Mouse (Mus musculus) intestine, embryonic 16.5 days (tissue): Measurements from ENCODE around the gene Art3. TPM values are rescaled to one million over a fixed set of nuclear protein-coding genes. Genes with fewer than 3 reads are reported as not detected.

Experiments used
- ATAC-seq: fragments of 200-750 bp; cut with Nextera tagmentation; 2 replicates; pipeline ENCODE4 v1.8.0; 2017; ENCODE audit warnings: moderate TSS enrichment, moderate library complexity
- H3K27ac ChIP-seq: fragments of 300-500 bp; sonication (generic); 2 replicates; pipeline ENCODE4 v1.5.1; 2014; ENCODE audit warnings: mild to moderate bottlenecking, low read length
- H3K27me3 ChIP-seq: fragments of 300-500 bp; sonication (generic); replicated peaks from 2 replicates; pipeline ENCODE4 v1.6.1; 2014; ENCODE audit warnings: low read length, control low read depth, mixed read lengths; ENCODE audit not compliant: control insufficient read depth, insufficient read depth
- H3K36me3 ChIP-seq: fragments of 300-500 bp; sonication (generic); 2 replicates; pipeline ENCODE4 v1.6.1; 2014; ENCODE audit warnings: low read length, control low read depth; ENCODE audit not compliant: control insufficient read depth, insufficient read depth
- H3K4me1 ChIP-seq: fragments of 300-500 bp; sonication (generic); 2 replicates; pipeline ENCODE4 v1.6.1; 2014; ENCODE audit warnings: low read length, control low read depth, mixed read lengths; ENCODE audit not compliant: control insufficient read depth, insufficient read depth
- H3K4me2 ChIP-seq: fragments of 300-500 bp; sonication (generic); 2 replicates; pipeline ENCODE4 v1.6.1; 2014; ENCODE audit warnings: low read depth, low read length, control low read depth
- H3K4me3 ChIP-seq: fragments of 300-500 bp; sonication (generic); 2 replicates; pipeline ENCODE4 v1.5.1; 2014; ENCODE audit warnings: mild to moderate bottlenecking, low read length
- H3K9ac ChIP-seq: fragments of 300-500 bp; sonication (generic); 2 replicates; pipeline ENCODE4 v1.6.1; 2014; ENCODE audit warnings: low read depth, low read length
- H3K9me3 ChIP-seq: fragments of 300-500 bp; sonication (generic); 2 replicates; pipeline ENCODE4 v1.6.1; 2016; ENCODE audit warnings: low read length, control low read depth; ENCODE audit not compliant: control insufficient read depth
- WGBS: fragments of 180-500 bp; shearing (Covaris S2); extraction: QIAGEN DNeasy Blood & Tissue Kit; methylation state at CpG from one replicate; pipeline ENCODE4 v1.1.7; 2014; 5-methylcytosine and 5-hydroxymethylcytosine counted together
- polyA plus RNA-seq: library from polyadenylated mRNA; unstranded; fragments of >200 nt; fragmentation: Nextera tagmentation; extraction: Ambion mirVana; gene quantifications from 2 replicates; pipeline ENCODE4 v1.2.1, GENCODE M21; 2015

Art3 gene
- polyA plus RNA-seq, 1 experiment from 2014 or later, result 5.6 TPM

DNA sequence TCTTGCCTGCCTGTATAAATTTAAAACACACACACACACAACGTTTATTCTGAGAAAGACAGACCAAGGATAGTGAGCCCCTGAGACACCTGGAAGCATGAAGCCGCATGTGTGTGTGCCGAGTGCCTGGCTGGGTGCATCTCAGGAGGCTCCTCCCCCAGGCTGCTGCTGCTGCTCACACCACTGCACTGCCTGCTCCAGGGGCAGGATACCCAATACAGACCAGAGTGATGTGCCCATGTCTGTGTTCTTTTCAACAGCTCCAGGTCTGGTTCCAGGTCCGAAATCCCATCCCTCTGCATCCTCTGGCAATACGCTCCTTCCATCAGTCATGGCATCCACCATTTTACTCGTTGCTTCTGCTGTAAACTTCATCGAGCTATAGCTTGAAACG is 82.4 kb downstream of the Art3 start:
- ATAC-seq, result no peak
- Histone ChIP-seq H3K9ac (no peak overlapping the region), H3K36me3 (no peaks in the 10 kb centered on the region), H3K4me1 (no peaks in the 10 kb centered on the region), H3K4me3 (no peak overlapping the region), H3K27me3 (no peaks in the 10 kb centered on the region), H3K27ac (no peak overlapping the region), H3K9me3 (no peaks in the 10 kb centered on the region), H3K4me2 (no peak overlapping the region)
- WGBS, result 83% methylated on average over 8 of the region's 8 CpGs

DNA sequence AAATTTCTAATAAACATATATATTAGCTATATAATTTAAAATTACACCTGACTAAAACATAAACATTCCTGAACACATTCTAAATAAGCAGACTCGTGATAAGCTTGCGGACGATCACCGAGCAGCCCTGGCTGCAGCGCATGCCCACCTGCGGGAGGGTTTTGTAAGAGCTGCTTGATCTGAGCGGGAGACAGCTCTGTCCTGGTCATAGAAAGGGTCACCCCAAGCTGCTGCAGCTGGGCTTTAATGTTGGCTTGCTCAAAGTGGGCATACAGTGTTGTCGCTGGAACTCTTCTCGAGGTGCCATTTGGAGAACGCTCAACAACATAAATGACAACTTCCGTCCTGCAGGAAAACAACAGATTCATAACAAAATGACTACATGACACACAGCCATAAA is 92.5 kb downstream of the Art3 start:
- H3K4me2 ChIP-seq, result no peak overlapping the region
- H3K4me1 ChIP-seq, result no peaks in the 10 kb centered on the region
- no peak overlapping the region for H3K4me3 ChIP-seq
- no peak overlapping the region for H3K27ac ChIP-seq
- no peak overlapping the region for H3K9ac ChIP-seq
- no peak for ATAC-seq
- H3K27me3 ChIP-seq, result no peaks in the 10 kb centered on the region
- H3K36me3 ChIP-seq, result peaks cover 16% of the 10 kb centered on the region
- WGBS, result 94% methylated on average over 11 of the region's 11 CpGs
- no peaks in the 10 kb centered on the region for H3K9me3 ChIP-seq

DNA sequence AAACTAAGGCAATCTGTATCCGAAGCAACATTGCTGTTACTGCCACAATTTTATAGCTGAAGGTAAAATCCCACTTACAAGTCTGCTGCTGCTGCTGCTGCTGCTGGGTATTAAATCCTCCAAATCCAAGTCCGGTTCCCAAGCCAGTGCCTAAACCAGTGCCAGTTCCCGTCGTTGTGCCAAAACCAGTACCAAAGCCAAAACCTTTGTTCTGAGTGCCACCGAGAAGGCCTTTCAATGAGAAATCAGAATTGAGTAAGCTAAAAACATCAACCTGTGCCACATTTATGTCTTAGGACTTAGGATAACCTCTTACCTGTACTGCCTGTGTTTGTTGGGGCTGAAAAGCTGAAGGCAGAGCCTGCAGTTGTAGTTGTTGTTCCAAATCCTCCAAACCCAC is 99.1 kb downstream of the Art3 start:
- H3K4me1 ChIP-seq, result peaks cover 4% of the 10 kb centered on the region; the same call in 1 of the 2 replicates
- no peak overlapping the region for H3K4me3 ChIP-seq
- H3K9me3 ChIP-seq, result no peaks in the 10 kb centered on the region
- no peak overlapping the region for H3K9ac ChIP-seq
- H3K27ac ChIP-seq, result no peak overlapping the region
- ATAC-seq, result no peak
- WGBS, result 82% methylated on average over 5 of the region's 5 CpGs
- H3K27me3 ChIP-seq, result no peaks in the 10 kb centered on the region
- peaks cover 14% of the 10 kb centered on the region for H3K36me3 ChIP-seq
- no peak overlapping the region for H3K4me2 ChIP-seq

DNA sequence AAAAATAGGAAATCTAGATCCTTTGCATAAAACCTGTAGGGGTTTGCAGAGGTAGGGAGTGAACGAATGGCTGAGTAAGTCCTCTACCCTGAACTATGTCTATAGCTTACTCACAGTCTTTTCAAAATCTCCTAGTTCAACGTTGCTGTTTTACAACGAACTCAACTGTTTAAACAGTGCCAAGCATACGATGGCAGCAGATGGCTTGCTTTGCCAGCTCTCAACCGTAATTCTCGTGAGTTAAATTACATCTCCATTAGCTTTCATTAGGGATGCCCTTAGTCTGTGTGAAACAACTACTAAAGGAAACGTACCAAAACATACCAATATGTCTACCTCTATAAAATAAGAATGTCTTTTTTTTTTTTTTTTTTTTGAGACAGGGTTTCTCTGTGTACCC is 100.0 kb downstream of the Art3 start:
- Histone ChIP-seq H3K4me1 (peaks cover 4% of the 10 kb centered on the region; the same call in 1 of the 2 replicates), H3K4me2 (no peak overlapping the region), H3K9ac (no peak overlapping the region), H3K36me3 (peaks cover 14% of the 10 kb centered on the region), H3K9me3 (no peaks in the 10 kb centered on the region), H3K4me3 (no peak overlapping the region), H3K27me3 (no peaks in the 10 kb centered on the region), H3K27ac (no peak overlapping the region)
- 75% methylated on average over 7 of the region's 7 CpGs for WGBS
- no peak for ATAC-seq

DNA sequence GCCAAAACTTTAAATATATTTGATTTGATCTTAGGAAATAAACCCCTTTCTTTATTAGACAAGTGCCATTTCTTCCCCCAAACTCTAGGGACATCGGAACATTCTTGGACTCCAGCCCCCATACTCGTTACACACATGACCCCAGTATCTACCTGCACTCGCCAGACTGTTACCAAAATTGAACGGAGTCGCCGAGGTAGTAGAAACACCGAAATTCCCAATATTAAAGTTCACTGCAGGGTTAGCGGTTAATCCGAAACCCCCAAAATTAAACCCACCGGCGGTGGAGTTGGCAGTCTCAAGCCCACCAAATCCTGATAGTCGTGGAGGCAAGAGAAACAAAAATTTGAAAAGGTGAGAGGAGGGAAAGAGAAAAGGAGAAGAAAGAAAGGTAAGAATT is 102.4 kb downstream of the Art3 start:
- H3K27me3 ChIP-seq, result no peaks in the 10 kb centered on the region
- no peak for ATAC-seq
- no peaks in the 10 kb centered on the region for H3K9me3 ChIP-seq
- H3K4me2 ChIP-seq, result peak overlapping the region; percentile 49
- H3K36me3 ChIP-seq, result no peaks in the 10 kb centered on the region
- under 1% methylated on average over 12 of the region's 12 CpGs for WGBS
- H3K27ac ChIP-seq, result peak overlapping the region; percentile 91; the same call in 1 of the 2 replicates
- H3K9ac ChIP-seq, result peak overlapping the region; percentile 98
- peaks cover 4% of the 10 kb centered on the region; the same call in 1 of the 2 replicates for H3K4me1 ChIP-seq
- peak overlapping the region; percentile 96 for H3K4me3 ChIP-seq

DNA sequence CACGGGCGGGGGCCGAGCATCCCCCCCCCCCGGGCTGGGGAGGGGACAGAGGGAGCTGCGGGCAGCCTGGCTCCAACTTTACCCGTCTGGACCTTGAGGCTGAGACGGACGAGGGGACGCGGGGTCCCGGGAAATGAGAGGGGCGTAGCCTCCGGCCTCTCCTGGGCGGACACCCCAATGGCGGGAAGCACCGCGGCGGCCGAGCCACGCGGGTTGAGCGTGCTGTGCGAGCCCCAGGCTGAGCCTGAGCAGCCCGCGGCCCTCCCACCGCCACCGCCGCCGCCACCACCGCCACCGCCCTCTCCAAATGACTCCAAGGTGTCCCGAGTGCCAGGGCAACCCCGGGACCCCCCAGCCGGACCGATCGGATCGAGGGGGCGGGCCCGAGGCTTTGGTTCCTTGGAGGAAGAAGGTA is 103.0 kb downstream of the Art3 start:
- Histone ChIP-seq H3K9ac (peak overlapping the region; percentile 98), H3K4me2 (peak overlapping the region; percentile 49), H3K27me3 (no peaks in the 10 kb centered on the region), H3K36me3 (no peaks in the 10 kb centered on the region), H3K4me3 (peak overlapping the region; percentile 96), H3K9me3 (no peaks in the 10 kb centered on the region), H3K4me1 (peaks cover 4% of the 10 kb centered on the region; the same call in 1 of the 2 replicates), H3K27ac (peak overlapping the region; percentile 91)
- ATAC-seq, result peak; percentile 84
- under 1% methylated on average over 39 of the region's 39 CpGs for WGBS

DNA sequence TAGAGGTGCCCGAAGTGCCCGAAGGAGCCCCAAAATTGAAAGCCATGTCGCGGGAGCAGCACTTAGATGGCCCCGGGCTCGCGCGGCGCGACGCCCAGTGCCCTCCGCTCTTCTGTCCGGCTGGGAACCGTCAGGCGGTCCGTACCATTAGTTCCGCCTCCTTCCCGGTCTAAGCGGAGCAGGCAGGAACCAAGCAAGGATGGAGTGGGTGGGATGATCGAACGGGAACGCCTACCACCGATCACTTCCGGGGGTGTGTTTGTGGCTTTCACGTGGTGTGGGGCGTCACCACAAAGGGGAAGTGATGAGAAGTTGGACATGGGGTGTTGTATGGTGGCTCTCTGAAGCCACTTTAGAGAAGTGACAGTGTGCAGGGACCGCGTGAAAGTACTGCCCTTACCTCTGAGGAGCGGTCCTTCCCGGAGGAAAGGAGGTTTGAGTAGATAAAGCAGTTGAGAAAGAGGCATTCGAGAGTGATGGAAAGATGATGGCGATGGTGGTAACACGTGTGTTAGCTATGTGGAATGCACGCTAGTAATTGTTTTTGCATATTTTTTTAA is 103.5 kb downstream of the Art3 start, which contains the start of gene Nup54:
Gene Nup54 (minus strand): TSS at position 195 of the 560 bp plus-strand sequence.
- H3K36me3 ChIP-seq, result no peaks in the 10 kb centered on the region
- ATAC-seq, result peak; percentile 99
- peak within 1 kb of the TSS; percentile 98 for H3K9ac ChIP-seq
- peaks cover 4% of the 10 kb centered on the region; the same call in 1 of the 2 replicates for H3K4me1 ChIP-seq
- H3K27ac ChIP-seq, result peak within 1 kb of the TSS; percentile 91
- H3K4me3 ChIP-seq, result peak within 1 kb of the TSS; percentile 96
- no peaks in the 10 kb centered on the region for H3K27me3 ChIP-seq
- no peaks in the 10 kb centered on the region for H3K9me3 ChIP-seq
- 1% methylated on average over 34 of the region's 34 CpGs for WGBS
- peak within 1 kb of the TSS; percentile 81 for H3K4me2 ChIP-seq

DNA sequence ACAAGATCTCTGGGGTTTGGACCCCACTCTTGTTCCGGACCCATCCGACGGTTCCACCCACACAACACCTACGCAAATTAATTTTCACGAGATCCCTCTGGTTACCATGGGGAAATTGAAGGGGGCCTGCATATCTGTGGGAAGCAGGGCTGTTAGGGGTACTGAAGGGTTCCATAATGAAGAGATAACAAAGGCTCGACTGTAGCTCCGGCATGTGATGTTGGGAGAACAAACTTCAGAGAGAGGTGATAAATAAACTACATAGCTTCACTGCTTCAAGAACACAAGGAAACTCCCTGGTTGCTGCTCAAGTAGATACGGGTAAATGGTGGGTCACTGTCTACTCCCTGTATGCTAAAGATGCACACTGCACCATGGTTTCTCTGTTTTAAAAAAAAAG is 106.9 kb downstream of the Art3 start:
- Histone ChIP-seq H3K4me3 (no peak overlapping the region), H3K9me3 (no peaks in the 10 kb centered on the region), H3K4me2 (no peak overlapping the region), H3K9ac (no peak overlapping the region), H3K27ac (no peak overlapping the region), H3K4me1 (no peaks in the 10 kb centered on the region), H3K36me3 (no peaks in the 10 kb centered on the region), H3K27me3 (no peaks in the 10 kb centered on the region)
- no peak for ATAC-seq
- WGBS, result 86% methylated on average over 8 of the region's 8 CpGs

DNA sequence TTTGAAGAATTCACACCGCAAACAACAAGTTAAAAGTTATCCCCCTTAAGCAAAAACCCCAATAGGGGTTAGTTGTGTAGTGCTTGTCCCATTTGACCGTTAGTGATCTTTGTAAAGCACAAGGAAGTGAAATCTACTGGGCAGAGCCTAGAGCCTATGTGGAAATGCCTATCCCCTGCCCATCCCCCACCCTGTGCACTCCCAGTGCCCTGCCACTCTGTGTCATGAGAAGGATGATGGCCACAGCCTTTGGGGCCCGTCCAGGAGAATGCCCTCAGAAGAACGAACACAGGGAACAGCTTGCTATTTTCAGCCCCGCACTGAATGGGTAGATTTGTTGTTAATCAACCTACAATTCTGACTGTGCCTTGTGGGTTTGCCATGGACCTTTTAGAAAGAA is 109.9 kb downstream of the Art3 start:
- no peak overlapping the region for H3K9ac ChIP-seq
- no peak overlapping the region for H3K27ac ChIP-seq
- 72% methylated on average over 5 of the region's 5 CpGs for WGBS
- no peaks in the 10 kb centered on the region; the same call in 1 of the 2 replicates for H3K36me3 ChIP-seq
- no peaks in the 10 kb centered on the region for H3K4me1 ChIP-seq
- H3K4me2 ChIP-seq, result no peak overlapping the region
- no peak overlapping the region for H3K4me3 ChIP-seq
- no peak for ATAC-seq
- H3K27me3 ChIP-seq, result no peaks in the 10 kb centered on the region
- no peaks in the 10 kb centered on the region for H3K9me3 ChIP-seq

DNA sequence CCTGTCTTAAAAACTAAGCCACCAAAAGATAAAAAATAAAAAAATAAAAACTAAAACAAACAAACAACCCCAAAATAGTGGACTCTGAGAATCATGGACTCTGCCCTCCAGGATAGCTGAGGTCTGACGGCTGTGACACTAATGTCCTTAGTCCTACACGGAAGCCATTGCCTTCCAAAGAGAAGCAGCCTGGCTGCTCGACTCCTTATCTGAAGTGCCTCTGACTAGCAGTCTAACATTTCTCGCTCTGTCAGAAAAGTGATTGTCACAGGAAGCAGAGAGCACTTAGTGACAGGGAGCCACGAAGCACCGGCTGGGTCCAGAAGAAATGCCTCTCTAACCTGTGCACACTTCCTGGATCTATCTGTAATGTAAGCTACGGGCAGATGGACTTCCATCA is 111.3 kb downstream of the Art3 start:
- Histone ChIP-seq H3K4me3 (no peak overlapping the region), H3K4me1 (no peaks in the 10 kb centered on the region), H3K4me2 (no peak overlapping the region), H3K27ac (no peak overlapping the region), H3K27me3 (no peaks in the 10 kb centered on the region), H3K36me3 (no peaks in the 10 kb centered on the region; the same call in 1 of the 2 replicates), H3K9me3 (no peaks in the 10 kb centered on the region), H3K9ac (no peak overlapping the region)
- ATAC-seq, result peak; percentile 31; the same call in 1 of the 2 replicates
- WGBS, result 78% methylated on average over 7 of the region's 7 CpGs
